Mouse (Mus musculus) cerebellum, adult 9-11 months (tissue): Measurements from ENCODE around the gene Tcta.

Source experiments
- DNase-seq: peaks from one replicate; pipeline ENCODE4 v3.0.0; 2022

Tcta gene

DNA sequence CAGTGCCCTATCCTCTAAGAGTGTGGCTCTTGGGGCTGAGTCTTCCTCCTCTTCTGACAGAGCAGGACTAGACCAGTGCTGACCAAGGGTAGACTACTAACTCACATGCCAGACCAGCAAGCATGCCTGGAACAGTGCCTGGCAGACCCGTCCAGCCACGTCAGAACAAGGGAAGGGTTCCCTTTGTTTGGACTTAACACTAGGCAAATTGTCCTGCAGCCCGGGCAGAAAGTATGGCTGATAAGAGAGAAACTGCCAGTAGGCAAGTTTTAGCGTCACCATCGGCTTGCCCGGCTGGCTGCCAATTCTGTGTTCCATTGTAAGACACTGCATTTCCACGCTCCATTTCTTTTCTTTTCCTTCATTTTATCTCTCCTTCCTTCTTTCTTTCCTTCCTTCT, 38.3 kb downstream of the Tcta start:
- no peak for DNase-seq

DNA sequence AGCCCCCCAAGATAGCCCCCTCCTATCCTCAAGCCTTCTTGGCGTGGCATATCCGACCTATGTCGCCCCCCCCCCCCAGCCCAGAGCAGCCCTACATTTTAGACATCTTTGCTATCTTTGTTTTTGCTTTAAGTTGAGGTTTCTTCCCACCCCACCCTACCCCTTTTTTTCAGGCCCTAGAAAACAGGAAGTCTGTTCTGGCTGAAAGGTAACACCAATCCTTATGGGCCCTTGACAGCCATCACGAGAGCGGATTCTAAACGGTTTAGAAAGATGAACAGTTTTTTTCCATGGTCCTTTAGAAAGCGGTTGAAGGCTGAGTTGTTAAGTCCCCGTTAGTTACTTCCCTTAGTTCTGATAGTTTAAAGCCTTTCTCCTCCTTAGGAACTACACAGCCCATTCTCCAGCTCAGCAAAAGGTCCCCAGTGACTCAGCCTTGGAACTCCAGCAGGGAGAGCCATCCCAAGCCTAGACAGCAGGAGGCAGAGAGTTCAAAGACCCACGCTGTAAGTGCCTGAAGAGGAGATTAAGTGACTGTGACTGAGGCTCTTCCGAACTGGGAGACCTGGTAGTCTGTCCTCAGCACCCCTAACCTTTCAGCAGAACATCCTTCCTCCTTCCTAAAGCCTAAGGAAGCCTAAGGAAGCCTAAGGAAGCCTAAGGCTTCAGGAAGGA, 39.6 kb downstream of the Tcta start:
- no peak for DNase-seq

DNA sequence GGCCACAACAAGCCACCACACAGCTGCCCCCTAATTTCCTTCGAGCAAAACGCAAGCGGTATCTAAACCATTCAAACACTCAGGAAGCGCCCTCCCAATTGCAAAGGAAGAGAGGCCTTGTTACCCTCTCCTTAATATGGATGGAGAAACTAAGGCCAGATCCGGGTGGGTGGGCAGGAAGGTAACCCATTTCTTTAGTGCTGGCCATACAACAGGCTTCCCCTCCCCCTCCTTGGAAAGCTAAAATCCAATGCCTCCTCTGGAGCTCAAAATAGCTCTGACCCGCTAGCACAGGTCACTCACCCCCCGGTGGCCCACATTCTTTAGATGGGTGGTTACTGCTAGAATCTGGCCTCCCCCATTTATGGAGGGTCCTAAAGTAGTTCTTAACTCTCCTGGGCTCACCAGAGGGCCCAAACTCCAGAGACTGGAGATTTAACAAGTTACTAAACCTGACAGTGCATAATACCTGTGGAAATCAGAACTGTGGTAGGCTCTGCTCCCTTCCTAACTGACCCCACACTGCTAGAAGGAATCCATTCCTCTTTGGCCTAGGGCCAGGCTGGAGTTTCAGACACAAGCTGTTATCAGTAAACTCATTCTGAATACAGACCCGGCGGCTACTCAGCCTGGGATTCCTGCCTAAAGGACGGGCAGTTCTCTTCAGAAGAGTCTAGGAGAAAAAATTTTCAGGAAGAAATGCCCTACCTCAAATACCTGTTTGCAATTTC, 41.6 kb downstream of the Tcta start:
- peak; percentile 62 for DNase-seq

DNA sequence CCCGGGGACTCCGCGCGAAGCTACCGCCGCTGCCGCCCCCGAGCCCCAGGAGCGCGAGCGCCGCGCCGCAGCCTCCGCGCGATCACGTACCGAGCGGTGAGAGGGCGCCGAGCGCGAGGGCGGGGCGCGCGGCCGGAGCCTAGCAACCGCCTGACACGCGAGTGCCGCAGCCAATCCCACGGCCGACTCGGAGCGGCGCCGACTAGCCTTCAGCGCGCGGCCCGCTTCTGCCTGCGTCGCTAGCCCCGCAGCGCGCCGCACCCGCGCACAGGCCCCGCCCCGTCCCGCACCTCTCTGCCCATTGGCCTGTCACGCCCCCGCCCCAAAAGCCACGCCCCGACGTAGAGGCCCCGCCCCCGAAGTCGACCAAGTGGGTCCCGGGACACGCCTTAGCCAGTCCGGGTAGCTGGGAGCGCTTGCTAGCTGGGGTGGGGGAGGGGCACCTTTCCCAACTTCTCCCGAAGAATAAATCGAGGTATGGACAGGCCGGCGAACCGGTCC, 42.2 kb downstream of the Tcta start, which contains the start of gene Dag1:
Dag1 (minus strand) TSS at position 269 of the 501 bp plus-strand sequence.
- peak; percentile 99 for DNase-seq

DNA sequence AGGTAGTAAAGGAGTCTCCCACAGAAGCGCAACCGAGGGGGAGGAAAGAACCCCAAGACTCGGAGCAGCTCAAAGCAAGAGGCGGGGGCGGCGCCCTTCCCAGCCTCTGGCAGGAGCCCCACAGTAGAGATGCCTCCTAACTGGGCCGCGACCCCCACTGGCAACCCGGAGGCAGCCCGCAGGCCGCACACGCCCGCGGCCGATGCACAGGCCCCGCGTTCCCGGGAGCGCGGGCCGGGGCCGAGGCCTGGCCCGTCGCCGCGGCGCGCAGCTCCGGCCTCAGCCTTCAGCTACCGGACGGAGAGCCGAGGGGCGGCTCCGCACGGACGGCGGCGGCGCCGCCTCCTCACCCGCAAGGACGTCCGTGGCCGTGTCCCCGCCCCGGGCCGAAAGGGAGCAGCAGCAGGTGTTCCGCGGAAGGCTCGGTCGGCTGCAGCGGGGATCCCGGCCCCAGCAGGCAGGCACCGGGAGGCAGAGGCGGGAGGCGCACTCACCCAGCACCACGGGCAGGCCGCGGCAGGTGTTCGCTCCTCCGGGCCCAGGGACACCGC, 42.8 kb downstream of the Tcta start:
- no peak for DNase-seq

DNA sequence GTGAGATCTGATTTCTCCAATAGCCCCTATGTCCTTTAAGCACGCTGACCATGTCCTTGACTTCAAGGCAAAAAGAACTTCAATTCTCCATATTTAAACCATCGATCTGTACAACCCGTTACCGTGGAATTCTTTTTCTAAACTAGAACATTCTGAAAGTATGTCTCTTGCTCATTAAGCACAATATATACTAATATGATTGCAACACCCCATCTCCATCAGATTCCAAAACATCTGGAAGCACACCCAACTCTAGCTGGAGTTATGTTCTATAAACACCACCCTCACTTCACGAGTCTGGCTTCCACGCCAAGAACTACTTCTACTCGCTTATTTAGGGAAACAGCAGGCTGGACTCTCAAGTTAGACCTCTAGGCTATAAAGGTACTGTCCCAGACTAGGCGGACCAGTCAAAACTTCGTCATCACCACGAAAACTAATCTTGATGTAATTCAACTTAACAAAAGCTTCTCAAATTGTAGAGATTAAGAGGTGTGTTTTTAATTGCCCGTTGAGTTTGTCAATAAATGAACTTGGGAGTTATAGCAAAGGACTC, 43.4 kb downstream of the Tcta start:
- DNase-seq, result no peak

DNA sequence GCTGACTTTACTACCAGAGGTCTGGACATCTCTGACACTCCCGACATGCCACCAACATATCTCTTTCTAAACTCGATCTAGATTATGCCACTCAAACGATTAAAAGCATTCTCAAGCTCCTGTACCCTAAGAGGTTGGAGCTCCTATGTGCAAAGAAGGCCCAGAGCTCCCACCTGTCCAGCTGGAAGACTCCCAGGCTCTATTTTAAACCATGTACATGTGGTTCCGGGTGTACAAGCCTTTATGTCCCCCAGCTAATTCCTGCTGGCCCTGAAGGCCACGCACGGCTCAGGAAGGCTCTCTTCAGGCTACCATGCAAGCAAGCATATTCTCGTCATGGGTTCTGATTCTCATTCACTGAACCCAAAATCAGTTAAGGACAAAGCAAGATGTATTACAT, 44.1 kb downstream of the Tcta start:
- DNase-seq, result no peak

DNA sequence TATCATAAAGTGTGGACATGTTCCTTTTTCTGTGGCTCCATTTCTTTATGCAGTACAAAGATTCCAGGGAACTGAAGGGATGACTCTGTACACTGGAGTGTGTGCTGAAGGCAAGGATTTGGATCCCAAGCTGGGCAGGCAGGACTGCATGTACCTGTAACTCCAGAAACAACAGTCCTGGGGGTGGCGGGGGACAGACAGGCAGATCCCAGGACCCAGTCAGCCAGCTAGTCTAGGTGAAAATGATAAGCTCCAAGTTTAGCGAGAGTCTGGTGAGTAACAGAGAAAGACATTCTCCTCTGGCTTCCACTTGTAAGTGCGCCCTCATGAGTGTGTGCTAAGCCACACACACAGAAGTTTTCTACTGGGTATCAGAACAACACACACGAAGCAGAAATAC, 45.4 kb downstream of the Tcta start:
- DNase-seq, result no peak
